Mouse (Mus musculus) left cerebral cortex, adult 18-20 months (tissue): ENCODE results near the gene Pcsk6. TPM values are rescaled to one million over a fixed set of nuclear protein-coding genes. Genes with fewer than 3 reads are reported as not detected.

Experiments
- DNase-seq, 2 experiments: peaks; one replicate each; pipeline ENCODE4 v3.0.0; 2021 to 2022; ENCODE audit warnings: low spot score in 2 of 2, mixed read lengths in 1 of 2
- total RNA-seq, 2 experiments: library from RNA; stranded (reverse); gene quantifications; 2 replicates each; pipeline ENCODE4 v1.2.3; 2021

The Pcsk6 gene
- total RNA-seq, 2 experiments from 2014 or later: 8.3 to 11.7 TPM

DNA sequence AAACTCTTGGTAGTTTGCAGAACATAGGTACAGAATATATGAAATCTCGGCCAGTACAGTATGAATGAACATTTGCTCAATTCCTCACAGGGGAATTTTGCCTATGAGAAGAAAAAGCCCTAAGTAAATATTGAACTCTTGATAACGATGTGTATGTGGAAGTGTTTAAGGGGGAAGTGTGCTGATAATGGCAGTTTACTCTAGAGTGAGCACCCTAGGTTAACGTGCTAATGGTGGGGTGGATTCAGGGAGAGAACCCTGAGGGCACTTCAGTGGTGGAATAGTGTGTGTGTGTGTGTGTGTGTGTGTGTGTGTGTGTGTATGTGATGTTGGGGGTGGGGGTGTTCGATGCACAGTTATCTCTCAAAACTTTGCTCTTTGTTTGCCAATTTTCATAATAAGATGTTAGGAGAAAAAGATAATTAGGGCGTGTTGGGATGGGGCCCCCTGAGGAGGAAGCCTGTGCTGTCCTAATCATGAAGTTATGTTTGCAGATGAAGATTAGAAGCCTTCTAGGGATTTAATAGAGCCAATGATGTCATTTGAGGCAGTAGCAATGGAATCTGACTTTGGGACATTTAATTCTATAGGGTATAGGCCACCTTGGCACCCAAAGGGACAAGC, 19.2 kb downstream of the Pcsk6 start:
- DNase-seq: no peak

DNA sequence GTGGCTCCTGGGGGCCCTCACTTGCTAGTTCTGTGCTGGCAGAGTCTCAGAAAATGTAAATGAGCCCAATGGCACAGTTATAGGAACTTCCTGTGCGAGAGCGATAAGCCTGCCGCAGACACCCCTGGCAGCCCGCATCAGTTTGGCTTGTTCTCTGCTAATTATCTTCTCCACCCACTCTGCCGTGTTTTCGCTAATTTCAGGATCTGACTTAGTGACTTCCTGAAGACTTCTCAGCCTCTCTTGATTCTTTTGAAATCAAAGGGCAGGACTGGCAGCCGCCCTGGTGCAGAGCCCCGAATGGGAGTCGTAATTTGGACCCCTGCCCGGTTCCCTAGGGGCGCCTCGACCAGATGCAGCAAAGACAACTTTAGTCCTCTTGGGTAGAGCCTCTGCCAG, 19.8 kb downstream of the Pcsk6 start:
- no peak for DNase-seq

DNA sequence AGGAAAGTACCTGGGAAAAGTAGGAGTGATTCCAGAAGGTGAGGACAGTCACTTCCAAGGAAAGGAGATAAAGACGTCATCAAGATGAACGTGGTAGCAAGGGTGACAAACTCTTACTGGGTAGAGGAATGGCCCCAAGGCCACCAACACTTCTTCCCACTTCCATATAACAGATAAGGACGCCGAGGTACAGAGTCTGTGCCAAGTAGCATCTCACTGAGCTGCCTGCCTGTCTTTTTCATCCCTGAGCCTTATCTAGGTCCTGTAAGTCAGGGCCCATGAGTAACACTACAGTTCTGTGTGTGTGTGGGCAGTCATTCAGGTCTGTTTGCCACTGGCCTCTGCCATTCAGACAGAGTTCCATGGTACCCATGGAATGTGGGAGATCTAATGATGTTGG, 23.4 kb downstream of the Pcsk6 start:
- no peak for DNase-seq

DNA sequence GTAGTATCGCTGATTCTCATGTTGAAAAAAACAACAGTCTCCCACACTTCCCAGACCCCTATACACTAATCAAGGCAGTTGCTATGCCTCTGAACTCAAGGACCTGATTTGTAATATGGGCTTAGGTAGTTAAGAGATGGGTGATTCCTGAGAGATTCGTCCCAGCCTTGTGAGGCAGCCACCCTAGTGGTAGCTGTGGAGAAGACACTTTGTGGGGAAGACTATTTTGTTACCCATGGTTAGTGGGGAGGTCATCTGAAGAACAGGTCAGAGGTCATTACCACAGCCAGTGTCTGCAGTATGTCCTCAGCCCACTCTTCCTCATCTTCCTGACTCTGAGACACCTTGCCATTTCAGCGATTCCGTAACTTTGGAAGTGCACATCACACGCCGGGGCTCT, 24.3 kb downstream of the Pcsk6 start:
- DNase-seq: no peak

DNA sequence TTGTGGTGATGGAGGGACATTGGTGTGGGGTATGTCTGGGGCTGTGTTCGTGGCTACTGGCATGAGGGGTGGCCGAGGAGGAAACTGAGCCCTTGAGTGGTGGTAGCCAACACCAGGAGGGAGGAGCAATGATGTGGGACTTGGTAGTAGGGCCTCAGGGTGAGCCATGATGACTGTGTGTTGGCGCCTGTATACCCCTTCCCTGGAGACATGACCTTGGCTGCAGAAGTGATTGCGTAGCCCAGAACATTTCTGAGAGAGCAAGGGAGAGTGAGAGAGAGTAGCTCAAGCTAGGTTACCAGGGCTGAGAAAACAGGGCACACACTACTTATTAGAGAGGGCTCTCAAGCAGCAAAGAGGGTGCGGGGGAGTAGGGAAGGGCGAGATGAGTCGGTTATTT, 30.3 kb downstream of the Pcsk6 start:
- DNase-seq: no peak

DNA sequence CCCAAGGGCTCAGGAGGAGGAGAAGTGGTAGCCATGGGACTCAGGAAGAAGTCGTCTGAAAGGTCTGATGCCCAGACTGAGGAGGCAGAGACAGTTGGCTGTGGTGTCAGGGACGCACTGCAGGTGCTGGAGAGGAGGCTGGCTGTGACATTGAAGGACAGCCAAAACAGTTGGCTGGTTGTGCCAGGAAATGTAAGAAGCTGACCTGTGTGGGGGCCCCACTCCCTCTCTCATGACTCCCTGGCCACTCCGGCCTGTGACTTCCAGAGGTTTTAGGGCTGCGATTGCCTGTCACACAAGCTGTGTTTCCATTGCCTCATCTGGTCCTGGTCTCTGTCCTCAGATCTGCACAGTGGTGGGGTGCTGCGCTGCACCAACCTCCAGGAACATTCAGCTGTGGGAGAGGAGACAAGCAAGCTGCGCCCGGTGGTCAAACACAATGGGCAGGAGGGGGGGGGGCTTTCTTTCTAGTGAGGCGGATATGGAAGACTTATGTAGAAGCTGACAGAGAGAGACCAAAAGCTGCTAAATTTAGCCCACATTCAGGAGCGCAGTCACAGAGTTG, 30.8 kb downstream of the Pcsk6 start:
- DNase-seq: no peak

DNA sequence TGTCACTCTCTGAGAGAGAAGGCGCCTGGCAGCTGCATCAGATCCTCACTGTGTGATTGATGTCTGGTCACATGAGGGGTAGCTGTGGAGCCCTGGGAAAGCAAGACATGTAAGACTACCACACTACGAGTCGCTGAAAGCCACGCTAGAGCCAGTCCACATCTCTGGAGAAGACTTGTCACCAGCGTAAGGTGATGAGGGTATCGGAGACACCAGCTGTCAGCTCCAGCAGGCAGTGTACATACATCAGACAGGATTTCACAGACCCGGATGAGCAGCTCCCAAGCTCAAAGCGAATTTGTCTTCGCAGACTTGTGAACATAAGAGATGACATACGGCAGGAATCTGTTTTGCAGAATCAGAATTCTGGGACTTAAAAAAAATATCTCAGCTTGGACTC, 32.0 kb downstream of the Pcsk6 start:
- no peak for DNase-seq

DNA sequence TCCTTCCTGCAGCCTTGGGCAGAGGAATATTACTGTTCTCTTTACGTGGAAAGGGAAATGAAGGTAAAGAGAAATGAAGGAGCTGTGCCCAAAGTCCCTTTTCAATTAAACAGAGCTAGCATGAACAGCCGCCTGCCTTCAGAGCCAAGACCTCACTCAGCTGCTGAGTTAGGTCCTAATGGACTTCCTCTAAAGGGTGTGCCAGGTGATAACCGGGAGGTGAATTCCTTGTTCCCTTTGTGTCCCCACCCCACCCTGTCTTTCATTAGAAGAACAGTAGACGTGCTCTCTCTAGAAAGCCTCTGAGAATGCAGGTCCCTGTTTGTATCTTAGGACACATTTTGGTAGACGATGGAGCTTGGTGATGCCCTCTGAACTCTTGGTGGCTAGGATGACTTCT, 33.7 kb downstream of the Pcsk6 start:
- no peak for DNase-seq

DNA sequence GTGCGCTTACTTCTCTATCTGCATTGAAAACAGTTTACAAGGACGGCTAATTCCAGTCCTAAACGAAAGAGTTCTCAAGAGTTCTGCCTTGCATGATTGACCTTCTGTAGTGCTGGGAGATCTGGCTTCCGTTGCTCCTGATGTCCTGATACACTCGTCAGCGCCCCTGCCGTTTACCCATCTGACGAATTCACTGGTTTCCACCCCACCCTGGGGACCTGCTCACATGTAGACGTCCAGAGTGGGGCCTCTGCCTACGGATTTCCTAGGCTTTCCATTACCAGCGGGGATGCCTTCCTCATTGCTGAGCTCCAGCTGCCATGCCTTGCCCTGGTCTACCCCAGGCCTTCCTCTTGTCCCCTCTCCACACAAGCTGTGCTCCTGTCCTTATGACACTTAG, 39.7 kb downstream of the Pcsk6 start:
- DNase-seq: no peak

DNA sequence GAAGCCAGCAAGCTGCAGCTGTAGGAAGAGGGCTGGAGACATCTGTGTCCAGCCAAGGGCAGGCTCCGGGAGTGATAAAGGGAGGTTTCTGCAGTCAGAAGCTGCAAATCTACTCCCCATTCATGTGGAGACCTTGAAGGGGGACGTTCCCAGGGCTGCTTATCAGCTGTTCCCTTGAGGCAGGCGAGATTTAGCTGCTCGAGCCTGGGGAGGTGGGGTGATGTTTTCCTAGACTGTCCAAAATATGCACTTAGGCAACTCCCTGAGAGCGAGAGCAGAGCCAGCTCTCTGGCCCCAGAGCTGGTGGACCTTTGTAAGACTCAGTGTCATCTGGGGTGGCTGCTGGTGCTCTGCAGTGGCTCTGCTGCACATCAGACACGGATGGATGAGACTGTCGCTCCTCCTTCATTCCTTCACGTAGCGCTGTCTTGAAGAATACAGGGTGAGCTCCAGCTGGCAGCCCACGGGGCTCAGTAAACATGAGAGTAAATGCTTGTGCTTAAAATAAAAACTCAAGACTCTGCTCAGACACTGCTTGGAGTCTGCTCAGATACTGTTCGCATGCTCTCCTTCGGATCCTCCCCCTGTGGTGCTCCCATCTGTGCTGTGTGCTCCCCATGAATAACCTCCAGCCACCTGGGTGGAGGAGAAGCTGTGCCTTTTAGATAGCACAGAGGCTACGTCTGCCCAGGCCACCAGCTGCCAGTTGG, 41.1 kb downstream of the Pcsk6 start:
- DNase-seq: peak; percentile 8 to 26

DNA sequence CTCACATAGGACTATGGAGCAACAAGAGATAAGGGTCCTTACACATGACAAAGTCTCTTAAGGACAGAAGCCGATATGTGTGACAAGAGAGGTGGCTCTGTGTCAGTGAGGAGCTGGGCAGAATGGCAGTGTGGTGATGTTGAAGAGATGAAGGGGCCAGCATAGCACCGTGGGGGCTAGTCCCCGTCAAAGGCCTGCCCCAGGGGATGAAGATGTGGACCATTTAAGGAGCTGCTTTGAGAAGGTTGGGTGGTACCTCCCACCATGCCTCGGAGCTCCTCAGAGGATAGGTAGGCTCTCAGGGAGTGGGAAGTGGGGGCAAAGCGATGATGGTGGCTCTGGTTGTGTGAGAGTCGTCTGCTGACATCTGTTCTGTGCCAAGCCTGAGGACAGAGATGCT, 41.9 kb downstream of the Pcsk6 start:
- DNase-seq: no peak

DNA sequence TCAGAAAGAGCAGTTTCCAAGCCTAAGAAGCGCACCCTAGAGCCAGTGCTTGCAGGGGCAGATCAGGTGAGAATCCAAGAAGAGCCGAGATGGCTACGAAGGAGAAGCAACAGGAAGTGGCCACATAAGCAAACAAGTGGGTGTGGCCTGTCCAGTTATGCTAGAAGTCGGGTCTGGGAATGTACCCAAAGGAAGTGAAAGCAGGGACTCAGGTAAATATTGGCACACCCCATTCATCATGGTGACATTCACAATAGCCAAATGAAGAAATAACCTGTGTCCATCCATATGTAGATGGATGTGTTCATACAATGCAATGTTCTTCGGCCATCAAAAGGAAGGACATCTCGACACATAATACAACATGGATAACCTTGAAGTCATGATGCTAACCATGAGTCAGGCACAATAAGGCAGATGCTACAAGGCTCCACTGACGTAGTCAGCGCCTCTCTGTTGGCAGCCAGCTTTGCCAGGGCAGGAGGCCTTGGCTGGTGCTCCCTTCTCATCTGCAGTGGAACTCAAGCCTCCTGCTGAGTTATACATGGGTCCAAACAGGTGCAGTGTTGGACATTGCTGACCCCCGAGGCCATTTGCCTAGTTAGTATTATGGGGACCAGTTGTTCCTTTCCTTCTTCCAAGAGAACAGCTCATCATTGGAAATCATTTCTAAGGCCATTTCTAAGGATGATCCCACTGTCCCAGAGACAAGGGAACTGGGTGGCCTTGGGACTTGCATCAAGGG, 45.2 kb downstream of the Pcsk6 start:
- no peak for DNase-seq

DNA sequence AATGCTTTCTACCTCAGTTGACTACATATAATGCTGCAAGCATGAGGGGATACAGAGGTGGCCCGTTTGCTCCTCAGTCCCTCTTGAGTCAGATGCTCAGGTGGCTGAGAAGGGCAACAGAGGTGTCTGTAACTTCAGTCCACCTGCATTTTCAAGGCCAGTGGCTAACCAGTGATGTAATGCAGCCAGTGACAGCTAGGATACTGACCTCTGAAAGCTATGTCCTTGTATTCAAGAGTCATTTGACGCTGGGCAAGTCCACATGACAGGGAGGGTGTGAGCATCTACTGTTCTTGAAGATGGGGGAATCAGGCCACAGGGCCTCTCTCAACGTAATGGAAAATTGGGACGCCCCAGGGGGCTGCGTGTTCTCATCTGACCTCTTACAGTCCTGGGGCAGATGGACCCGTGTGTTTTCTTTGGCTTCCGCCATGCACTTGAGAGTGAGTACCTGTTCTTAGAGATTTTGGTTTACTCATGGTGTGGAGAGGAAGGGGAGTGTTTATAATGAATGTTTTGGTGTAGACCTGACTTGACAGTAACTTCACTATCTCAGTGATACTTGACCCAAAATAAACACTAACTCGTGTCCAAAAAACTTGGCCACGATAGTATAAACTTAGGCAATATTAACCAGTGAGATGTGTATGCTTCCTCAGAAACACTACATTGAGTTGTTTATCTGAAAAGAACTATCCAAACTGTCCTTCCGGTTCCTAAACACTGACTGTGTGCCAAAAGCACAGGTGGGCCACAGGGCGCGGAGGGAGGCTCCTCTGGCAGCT, 48.0 kb downstream of the Pcsk6 start:
- DNase-seq: no peak

DNA sequence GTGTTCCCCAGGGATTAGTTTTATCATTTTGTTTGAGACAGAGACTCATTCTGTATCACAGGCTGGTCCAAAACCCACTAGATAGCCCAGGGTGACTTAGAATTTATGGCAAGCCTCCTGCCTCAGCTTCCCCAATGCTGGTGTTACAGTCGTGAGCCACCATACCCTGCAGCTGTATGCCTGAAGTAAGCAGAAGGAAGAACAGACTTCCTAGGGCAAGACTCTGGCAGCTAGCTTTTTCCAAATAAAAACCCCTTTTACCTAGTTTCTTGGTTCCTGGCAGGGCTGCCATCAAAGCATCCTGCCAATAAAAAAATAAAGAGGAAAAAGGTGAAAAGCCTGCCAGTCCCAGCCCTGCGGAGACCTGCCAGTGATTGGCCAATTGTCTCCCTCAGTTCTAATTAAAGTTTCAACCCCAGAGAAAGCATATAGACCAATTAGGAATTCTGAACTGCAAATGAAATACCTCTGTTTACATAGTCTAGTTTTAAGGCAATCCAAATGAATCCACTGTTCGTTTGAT, 51.6 kb downstream of the Pcsk6 start:
- no peak for DNase-seq

DNA sequence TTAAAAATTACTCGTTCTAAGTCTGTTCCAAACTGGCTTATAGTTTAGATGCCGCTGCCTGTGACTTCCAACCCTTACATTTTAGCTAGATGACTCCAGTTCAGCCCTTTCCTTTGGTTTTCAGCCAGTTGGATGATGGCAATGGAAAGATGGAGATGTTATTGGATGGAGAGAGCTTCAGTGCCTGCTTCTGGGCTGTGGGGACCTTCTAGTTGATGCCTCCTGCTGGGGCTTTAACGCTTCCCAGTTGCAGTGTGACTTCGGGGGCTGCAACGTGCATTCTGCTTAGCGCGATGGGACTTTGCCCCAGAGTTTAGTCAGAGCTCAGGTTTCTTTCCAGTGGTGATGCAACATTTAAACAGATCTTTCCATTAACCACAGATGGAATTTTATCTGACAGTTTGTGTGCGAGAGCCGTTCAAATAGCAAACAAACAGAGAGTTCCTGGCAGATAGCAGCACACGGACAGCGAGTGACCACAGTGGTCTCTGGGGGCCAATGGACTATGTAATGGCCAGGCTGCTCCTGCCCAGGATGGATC, 53.3 kb downstream of the Pcsk6 start:
- no peak for DNase-seq

DNA sequence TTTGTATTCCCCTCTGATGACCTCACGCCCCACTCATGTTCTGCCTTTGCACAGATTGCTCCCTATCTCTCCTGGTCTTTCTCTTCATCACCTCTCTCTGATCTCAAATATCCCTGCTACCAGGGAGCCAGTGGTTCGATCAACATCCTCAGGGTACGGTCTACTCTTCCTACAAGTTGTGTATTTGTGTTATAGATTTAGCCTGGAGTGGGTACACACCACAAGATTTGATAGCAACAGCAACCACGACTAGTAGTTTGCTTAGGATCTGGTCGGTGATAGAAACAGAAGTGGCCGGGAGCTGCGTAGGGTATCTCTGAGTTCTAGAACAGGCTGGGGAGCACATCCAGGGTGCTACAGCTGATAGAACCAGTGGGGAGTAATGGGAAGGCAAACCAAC, 54.3 kb downstream of the Pcsk6 start:
- no peak for DNase-seq

DNA sequence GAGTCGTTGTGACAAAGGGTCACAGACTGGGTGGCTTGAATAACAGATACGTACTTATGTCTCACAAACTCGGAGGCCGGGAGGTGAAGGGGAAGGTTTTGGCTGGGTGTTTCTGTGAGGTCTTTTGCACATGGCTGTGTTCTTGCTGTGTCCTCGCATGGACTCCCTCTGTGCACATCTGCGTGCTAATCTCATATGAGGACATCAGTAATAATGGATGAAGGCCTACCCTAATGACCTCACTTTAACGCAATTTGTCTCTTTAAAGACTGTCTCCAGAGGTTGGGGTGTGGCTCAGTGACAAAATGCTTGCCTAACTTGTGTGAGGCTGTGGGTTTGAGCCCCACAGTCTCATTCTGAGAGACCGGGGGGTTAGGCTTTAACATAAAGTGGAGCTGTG, 55.0 kb downstream of the Pcsk6 start:
- DNase-seq: no peak

DNA sequence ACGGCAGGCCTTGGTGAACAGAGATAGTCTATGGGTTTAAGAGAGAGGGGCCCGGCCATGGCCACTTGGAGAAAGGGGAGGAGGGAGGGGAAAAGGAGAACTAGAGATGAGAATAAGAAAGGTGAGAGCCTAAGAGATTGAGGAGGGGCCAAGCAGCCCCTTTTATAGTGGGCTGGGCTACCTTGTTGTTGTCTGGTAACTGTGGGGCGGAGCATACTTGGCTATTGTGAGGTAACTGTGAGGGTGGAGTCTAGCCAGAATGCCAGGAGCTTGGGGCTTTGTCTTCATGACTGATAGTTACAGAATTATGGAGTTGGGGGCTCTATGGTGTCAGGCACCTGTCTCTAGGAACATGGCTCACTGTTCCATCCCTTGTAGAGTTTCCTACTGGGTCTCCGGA, 56.9 kb downstream of the Pcsk6 start:
- no peak for DNase-seq

DNA sequence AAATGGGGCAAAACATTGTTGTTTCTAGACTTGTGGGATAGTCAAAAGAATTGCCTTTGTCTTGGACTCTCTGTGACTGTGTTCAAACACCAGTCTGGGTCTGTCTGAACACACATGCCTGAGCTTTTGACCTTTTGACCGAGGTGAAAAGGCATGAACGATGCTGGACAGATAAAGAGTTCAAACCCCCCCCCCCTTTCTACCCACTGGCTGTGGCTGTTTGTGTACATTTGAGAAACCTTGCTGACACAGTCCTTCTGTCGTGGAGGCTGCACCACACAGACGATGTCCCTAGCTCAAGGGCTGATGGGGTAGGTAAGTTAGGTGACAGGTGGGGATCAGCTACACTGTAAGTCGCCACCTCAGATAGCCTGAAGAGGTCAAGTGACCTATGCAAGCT, 67.9 kb downstream of the Pcsk6 start:
- no peak for DNase-seq

DNA sequence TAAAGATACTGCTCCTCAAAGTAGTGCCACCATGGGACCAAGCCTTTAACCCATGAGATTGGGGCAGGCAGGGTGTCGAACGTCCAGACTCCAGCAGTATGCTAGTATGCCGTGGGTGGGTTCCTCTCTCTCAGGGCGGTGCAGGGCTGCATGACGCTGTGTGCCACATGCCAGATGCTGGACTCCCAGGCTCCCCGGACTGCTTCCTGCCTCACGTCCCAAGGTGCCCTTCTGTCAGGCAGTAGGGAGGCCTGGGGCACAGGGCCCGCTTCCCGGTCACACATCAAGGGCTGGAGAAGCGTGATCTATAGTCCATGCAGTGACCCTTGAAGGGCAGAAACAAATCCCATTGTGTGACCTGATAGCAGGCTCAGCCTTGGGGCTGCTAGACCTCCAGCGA, 68.9 kb downstream of the Pcsk6 start:
- DNase-seq: no peak
